Mouse (Mus musculus) mouse embryonic stem cell (cell line): Measurements from ENCODE around the gene Ankrd13d.

Experiments used
- in situ Hi-C, 2 experiments: fragments of 300-500 bp; cut with MboI; formaldehyde crosslinking; loops; 1 replicate in 1 of 2; 3 replicates in 1 of 2; pipeline ENCODE4 v1.14.3; 2019 to 2020; ENCODE audit warnings: low sequenced_read_pairs in 2 of 2, low pct_unique_long_range_greater_than_20kb in 1 of 2, mixed read lengths in 1 of 2; ENCODE audit not compliant: unreplicated experiment in 1 of 2

Ankrd13d gene

GRCm38 (mm10) chr19:4282898-4283553 is at the start of gene Ankrd13d:
TSS of gene Ankrd13d (minus strand) at chr19:4283137.
- in situ Hi-C loops, result no loop called here

GRCm38 (mm10) chr19:4332653-4333052 is 49.7 kb upstream of the Ankrd13d start:
- in situ Hi-C loops, result no loop called here

GRCm38 (mm10) chr19:4331273-4331672 is 48.3 kb upstream of the Ankrd13d start:
- in situ Hi-C loops, result no loop called here

GRCm38 (mm10) chr19:4330603-4331002 is 47.7 kb upstream of the Ankrd13d start:
- in situ Hi-C loops, result no loop called here

GRCm38 (mm10) chr19:4328737-4329304 is 45.9 kb upstream of the Ankrd13d start:
- in situ Hi-C loops, result no loop called here

- in situ Hi-C loops, result no loop called here
Measured at GRCm38 (mm10) chr19:4326881-4327280, 43.9 kb upstream of the Ankrd13d start.

- in situ Hi-C loops, result no loop called here
Measured at GRCm38 (mm10) chr19:4326106-4326505, 43.2 kb upstream of the Ankrd13d start.

- in situ Hi-C loops, result no loop called here
Measured at GRCm38 (mm10) chr19:4322134-4322533, 39.2 kb upstream of the Ankrd13d start.

GRCm38 (mm10) chr19:4321622-4322021 is 38.7 kb upstream of the Ankrd13d start:
- in situ Hi-C loops, result no loop called here

- in situ Hi-C loops, result no loop called here
Measured at GRCm38 (mm10) chr19:4319272-4319671, 36.3 kb upstream of the Ankrd13d start.

- in situ Hi-C loops, result no loop called here
Measured at GRCm38 (mm10) chr19:4317181-4317580, 34.2 kb upstream of the Ankrd13d start.

GRCm38 (mm10) chr19:4315223-4315944 is 32.4 kb upstream of the Ankrd13d start:
- in situ Hi-C loops, result no loop called here

GRCm38 (mm10) chr19:4309776-4310185 is 26.8 kb upstream of the Ankrd13d start:
- in situ Hi-C loops, result loop anchor here (5.0 kb wide), 1 partner anchor 52 kb away; no protein-coding TSS in a partner anchor

GRCm38 (mm10) chr19:4309302-4309701 is 26.4 kb upstream of the Ankrd13d start:
- in situ Hi-C loops, result no loop called here

- in situ Hi-C loops, result no loop called here
Measured at GRCm38 (mm10) chr19:4306190-4306577, 23.2 kb upstream of the Ankrd13d start, which contains the start of gene Grk2. TSS of gene Grk2 (minus strand) at chr19:4306222.

GRCm38 (mm10) chr19:4305491-4306189 is 22.7 kb upstream of the Ankrd13d start:
- in situ Hi-C loops, result no loop called here

GRCm38 (mm10) chr19:4304871-4305321 is 22.0 kb upstream of the Ankrd13d start:
- in situ Hi-C loops, result no loop called here

- in situ Hi-C loops, result no loop called here
Measured at GRCm38 (mm10) chr19:4304251-4304821, 21.4 kb upstream of the Ankrd13d start.

- in situ Hi-C loops, result no loop called here
Measured at GRCm38 (mm10) chr19:4303640-4303995, 20.7 kb upstream of the Ankrd13d start.
